Mouse (Mus musculus): ENCODE data around the gene Cd68.
"Not testable (repeated sequence)": the region's sequence is repeated elsewhere in the genome, so short reads cannot be mapped to it uniquely, and the experiment has no call there.

Gene Cd68

GRCm38 (mm10) chr11:69624339-69624738 is 41.6 kb downstream of the Cd68 start:
- DNase-seq (ENCODE audit: low read depth, low spot score), result not testable (repeated sequence)

GRCm38 (mm10) chr11:69623006-69623405 is 42.9 kb downstream of the Cd68 start:
- DNase-seq (ENCODE audit: low read depth, low spot score), result peak; percentile 66

GRCm38 (mm10) chr11:69622406-69622805 is 43.5 kb downstream of the Cd68 start:
- no peak for DNase-seq (ENCODE audit: low read depth, low spot score)

- DNase-seq (ENCODE audit: low read depth, low spot score), result peak; percentile 23
These were observed 44.2 kb downstream of the Cd68 start, which contains the start of gene Sat2 for GRCm38 (mm10) chr11:69621571-69622268. Sat2 (plus strand) TSS chr11:69622024.

- no peak for DNase-seq (ENCODE audit: low read depth, low spot score)
These were observed 45.4 kb downstream of the Cd68 start for GRCm38 (mm10) chr11:69620394-69621081.

- no peak for DNase-seq (ENCODE audit: low read depth, low spot score)
These were observed 48.1 kb downstream of the Cd68 start, which contains the start of gene Shbg for GRCm38 (mm10) chr11:69617805-69618204. Shbg (minus strand) TSS chr11:69617905.

- DNase-seq (ENCODE audit: low read depth, low spot score), result no peak
These were observed 49.2 kb downstream of the Cd68 start for GRCm38 (mm10) chr11:69616781-69617180.

- not testable (repeated sequence) for DNase-seq (ENCODE audit: low read depth, low spot score)
These were observed 51.7 kb downstream of the Cd68 start for GRCm38 (mm10) chr11:69614257-69614588.

All from R1 (cell line).